Mouse (Mus musculus): Measurements from ENCODE around the gene Pcsk5.

Pcsk5 gene

GRCm38 (mm10) chr19:17717066-17717465 lies 120.4 kb downstream of the Pcsk5 start:
- DNase-seq, result no peak

- DNase-seq, result no peak
These were observed 122.0 kb downstream of the Pcsk5 start for GRCm38 (mm10) chr19:17715281-17715955.

- no peak for DNase-seq
These were observed 145.8 kb downstream of the Pcsk5 start for GRCm38 (mm10) chr19:17691626-17692025.

GRCm38 (mm10) chr19:17678371-17678770 lies 159.1 kb downstream of the Pcsk5 start:
- no peak for DNase-seq

- no peak for DNase-seq
These were observed 174.8 kb downstream of the Pcsk5 start for GRCm38 (mm10) chr19:17662676-17663075.

- DNase-seq, result peak in 1 of 2 experiments; percentile 3
These were observed 175.2 kb downstream of the Pcsk5 start for GRCm38 (mm10) chr19:17662271-17662670.

GRCm38 (mm10) chr19:17659321-17659720 lies 178.1 kb downstream of the Pcsk5 start:
- DNase-seq, result no peak

GRCm38 (mm10) chr19:17650831-17651502 lies 186.5 kb downstream of the Pcsk5 start:
- DNase-seq, result no peak

- DNase-seq, result no peak
These were observed 187.5 kb downstream of the Pcsk5 start for GRCm38 (mm10) chr19:17649967-17650366.

GRCm38 (mm10) chr19:17643128-17643797 lies 194.2 kb downstream of the Pcsk5 start:
- DNase-seq, result no peak

- DNase-seq, result no peak
These were observed 201.4 kb downstream of the Pcsk5 start for GRCm38 (mm10) chr19:17635984-17636383.

GRCm38 (mm10) chr19:17615646-17616045 lies 221.8 kb downstream of the Pcsk5 start:
- DNase-seq, result no peak

GRCm38 (mm10) chr19:17606510-17606909 lies 230.9 kb downstream of the Pcsk5 start:
- DNase-seq, result no peak

GRCm38 (mm10) chr19:17606093-17606492 lies 231.3 kb downstream of the Pcsk5 start:
- DNase-seq, result no peak

- no peak for DNase-seq
These were observed 234.1 kb downstream of the Pcsk5 start for GRCm38 (mm10) chr19:17603322-17603721.

GRCm38 (mm10) chr19:17600347-17600746 lies 237.1 kb downstream of the Pcsk5 start:
- no peak for DNase-seq

- no peak for DNase-seq
These were observed 244.6 kb downstream of the Pcsk5 start for GRCm38 (mm10) chr19:17592790-17593189.

GRCm38 (mm10) chr19:17591335-17591734 lies 246.1 kb downstream of the Pcsk5 start:
- DNase-seq, result no peak

- no peak for DNase-seq
These were observed 247.1 kb downstream of the Pcsk5 start for GRCm38 (mm10) chr19:17590314-17590713.

- DNase-seq, result no peak
These were observed 260.0 kb downstream of the Pcsk5 start for GRCm38 (mm10) chr19:17577412-17577811.

- no peak for DNase-seq
These were observed 262.9 kb downstream of the Pcsk5 start for GRCm38 (mm10) chr19:17574564-17574963.

GRCm38 (mm10) chr19:17572315-17572714 lies 265.1 kb downstream of the Pcsk5 start:
- no peak for DNase-seq

GRCm38 (mm10) chr19:17570936-17571335 lies 266.5 kb downstream of the Pcsk5 start:
- DNase-seq, result no peak

GRCm38 (mm10) chr19:17567264-17567663 lies 270.2 kb downstream of the Pcsk5 start:
- DNase-seq, result no peak

Data from cerebellum, postnatal 36 days (tissue).